Mouse (Mus musculus) heart, embryonic 11.5 days (tissue): ENCODE data around the gene Rab7b. TPM values are rescaled to one million over a fixed set of nuclear protein-coding genes. Genes with fewer than 3 reads are reported as not detected.

Experiments
- ATAC-seq: fragments of 200-750 bp; cut with Nextera tagmentation; replicated peaks from 2 replicates; pipeline ENCODE4 v1.8.0; 2017; ENCODE audit warnings: moderate library complexity; ENCODE audit not compliant: insufficient number of reproducible peaks, low FRiP score, low TSS enrichment
- H3K27ac ChIP-seq: fragments of 300-500 bp; sonication (generic); 2 replicates; pipeline ENCODE4 v1.5.1; 2014; ENCODE audit warnings: mild to moderate bottlenecking, low read depth, low read length
- H3K27me3 ChIP-seq: fragments of 300-500 bp; sonication (generic); 2 replicates; pipeline ENCODE4 v1.6.1; 2014; ENCODE audit warnings: mild to moderate bottlenecking, low read length, mixed read lengths; ENCODE audit not compliant: control insufficient read depth, insufficient read depth
- H3K36me3 ChIP-seq: fragments of 300-500 bp; sonication (generic); 2 replicates; pipeline ENCODE4 v1.6.1; 2014; ENCODE audit warnings: mild to moderate bottlenecking, low read length, moderate library complexity, mixed read lengths; ENCODE audit not compliant: control insufficient read depth, insufficient read depth
- H3K4me1 ChIP-seq: fragments of 300-500 bp; sonication (generic); 2 replicates; pipeline ENCODE4 v1.6.1; 2014; ENCODE audit warnings: low read length; ENCODE audit not compliant: control insufficient read depth, insufficient read depth
- H3K4me2 ChIP-seq: fragments of 300-500 bp; sonication (generic); 2 replicates; pipeline ENCODE4 v1.6.1; 2014; ENCODE audit warnings: mild to moderate bottlenecking, moderate library complexity
- H3K4me3 ChIP-seq: fragments of 300-500 bp; sonication (generic); 2 replicates; pipeline ENCODE4 v1.5.1; 2014; ENCODE audit warnings: low read depth, low read length
- H3K9ac ChIP-seq: fragments of 300-500 bp; sonication (generic); 2 replicates; pipeline ENCODE4 v1.6.1; 2014; ENCODE audit warnings: mild to moderate bottlenecking, low read depth, low read length, moderate library complexity
- H3K9me3 ChIP-seq: fragments of 300-500 bp; sonication (generic); replicated peaks from 2 replicates; pipeline ENCODE4 v1.6.1; 2016; ENCODE audit warnings: low read length; ENCODE audit not compliant: control insufficient read depth
- WGBS: fragments of 180-500 bp; shearing (Covaris S2); extraction: QIAGEN DNeasy Blood & Tissue Kit; methylation state at CpG from one replicate; pipeline ENCODE4 v1.1.7; 2014; ENCODE audit not compliant: insufficient replicate concordance; 5-methylcytosine and 5-hydroxymethylcytosine counted together
- polyA plus RNA-seq: library from polyadenylated mRNA; unstranded; fragments of >200 nt; fragmentation: Nextera tagmentation; extraction: Ambion mirVana; gene quantifications from 2 replicates; pipeline ENCODE4 v1.2.1, GENCODE M21; 2014

Gene Rab7b
- polyA plus RNA-seq, 1 experiment from 2014 or later = 1.4 TPM

- no peak for ATAC-seq
- H3K4me2 ChIP-seq = no peak overlapping the region
- 79% methylated on average over 2 of the region's 2 CpGs for WGBS
- H3K36me3 ChIP-seq = no peaks in the 10 kb centered on the region
- no peak overlapping the region for H3K9ac ChIP-seq
- H3K27me3 ChIP-seq = no peaks in the 10 kb centered on the region
- no peaks in the 10 kb centered on the region for H3K9me3 ChIP-seq
- H3K27ac ChIP-seq = no peak overlapping the region
- H3K4me3 ChIP-seq = no peak overlapping the region
- peaks cover 3% of the 10 kb centered on the region; the same call in 1 of the 2 replicates for H3K4me1 ChIP-seq
These were observed 28.2 kb upstream of the Rab7b start for GRCm38 (mm10) chr1:131660266-131660665.

GRCm38 (mm10) chr1:131660716-131661472 lies 27.6 kb upstream of the Rab7b start:
- Histone ChIP-seq H3K27ac (no peak overlapping the region), H3K4me3 (no peak overlapping the region), H3K9me3 (no peaks in the 10 kb centered on the region), H3K4me1 (peaks cover 3% of the 10 kb centered on the region; the same call in 1 of the 2 replicates), H3K27me3 (no peaks in the 10 kb centered on the region), H3K9ac (no peak overlapping the region), H3K4me2 (no peak overlapping the region), H3K36me3 (no peaks in the 10 kb centered on the region)
- 72% methylated on average over 7 of the region's 7 CpGs for WGBS
- no peak for ATAC-seq

- no peak overlapping the region for H3K9ac ChIP-seq
- no peak overlapping the region for H3K4me2 ChIP-seq
- H3K4me1 ChIP-seq = peaks cover 3% of the 10 kb centered on the region; the same call in 1 of the 2 replicates
- no peaks in the 10 kb centered on the region for H3K27me3 ChIP-seq
- no peak overlapping the region for H3K27ac ChIP-seq
- H3K9me3 ChIP-seq = no peaks in the 10 kb centered on the region
- no peak overlapping the region for H3K4me3 ChIP-seq
- H3K36me3 ChIP-seq = no peaks in the 10 kb centered on the region
- ATAC-seq = no peak
- WGBS = 73% methylated on average over 3 of the region's 3 CpGs
These were observed 26.7 kb upstream of the Rab7b start for GRCm38 (mm10) chr1:131661749-131662148.

- H3K9ac ChIP-seq = no peak overlapping the region
These were observed 25.1 kb upstream of the Rab7b start for GRCm38 (mm10) chr1:131663286-131663995.

GRCm38 (mm10) chr1:131664136-131664535 lies 24.4 kb upstream of the Rab7b start:
- no peak for ATAC-seq

More at GRCm38 (mm10) chr1:131663286-131663995, 25.1 kb upstream of the Rab7b start:
- H3K27ac ChIP-seq = no peak overlapping the region
- no peaks in the 10 kb centered on the region for H3K36me3 ChIP-seq
- no peaks in the 10 kb centered on the region for H3K27me3 ChIP-seq
- no peak for ATAC-seq
- H3K4me3 ChIP-seq = no peak overlapping the region
- H3K9me3 ChIP-seq = no peaks in the 10 kb centered on the region
- H3K4me2 ChIP-seq = no peak overlapping the region
- H3K4me1 ChIP-seq = no peaks in the 10 kb centered on the region
- 70% methylated on average over 9 of the region's 9 CpGs for whole genome bisulfite sequencing

GRCm38 (mm10) chr1:131665886-131666285 lies 22.6 kb upstream of the Rab7b start:
- no peak overlapping the region for H3K4me2 ChIP-seq
- no peaks in the 10 kb centered on the region for H3K36me3 ChIP-seq
- 83% methylated on average over 1 of the region's 1 CpGs for WGBS
- H3K27ac ChIP-seq = no peak overlapping the region
- H3K4me1 ChIP-seq = no peaks in the 10 kb centered on the region
- no peaks in the 10 kb centered on the region for H3K27me3 ChIP-seq
- no peak overlapping the region for H3K4me3 ChIP-seq
- no peaks in the 10 kb centered on the region for H3K9me3 ChIP-seq
- no peak overlapping the region for H3K9ac ChIP-seq
- no peak for ATAC-seq

More at GRCm38 (mm10) chr1:131664136-131664535, 24.4 kb upstream of the Rab7b start:
- 83% methylated on average over 5 of the region's 5 CpGs for WGBS
- Histone ChIP-seq H3K4me3 (no peak overlapping the region), H3K9me3 (no peaks in the 10 kb centered on the region), H3K9ac (no peak overlapping the region), H3K27me3 (no peaks in the 10 kb centered on the region), H3K36me3 (no peaks in the 10 kb centered on the region), H3K4me1 (no peaks in the 10 kb centered on the region), H3K27ac (no peak overlapping the region), H3K4me2 (no peak overlapping the region)

GRCm38 (mm10) chr1:131671113-131671512 lies 17.4 kb upstream of the Rab7b start:
- no peak for ATAC-seq
- Histone ChIP-seq H3K36me3 (no peaks in the 10 kb centered on the region), H3K9me3 (no peaks in the 10 kb centered on the region), H3K4me2 (no peak overlapping the region), H3K4me1 (no peaks in the 10 kb centered on the region), H3K27ac (no peak overlapping the region), H3K27me3 (no peaks in the 10 kb centered on the region), H3K9ac (no peak overlapping the region), H3K4me3 (no peak overlapping the region)
- WGBS = 81% methylated on average over 8 of the region's 8 CpGs

GRCm38 (mm10) chr1:131672361-131672760 lies 16.1 kb upstream of the Rab7b start:
- Histone ChIP-seq H3K4me3 (no peak overlapping the region), H3K4me1 (no peaks in the 10 kb centered on the region), H3K9me3 (no peaks in the 10 kb centered on the region), H3K36me3 (no peaks in the 10 kb centered on the region), H3K4me2 (no peak overlapping the region), H3K27me3 (no peaks in the 10 kb centered on the region), H3K27ac (no peak overlapping the region), H3K9ac (no peak overlapping the region)
- WGBS = 77% methylated on average over 7 of the region's 7 CpGs
- ATAC-seq = no peak
